Mouse (Mus musculus): ENCODE results near the gene Igsf8. TPM values are rescaled to one million over a fixed set of nuclear protein-coding genes. Genes with fewer than 3 reads are reported as not detected.
A peak's percentile ranks its signal among the peaks of the same experiment; 100 is the strongest.

Gene Igsf8
- polyA plus RNA-seq, 1 experiment: 25.4 TPM

DNA sequence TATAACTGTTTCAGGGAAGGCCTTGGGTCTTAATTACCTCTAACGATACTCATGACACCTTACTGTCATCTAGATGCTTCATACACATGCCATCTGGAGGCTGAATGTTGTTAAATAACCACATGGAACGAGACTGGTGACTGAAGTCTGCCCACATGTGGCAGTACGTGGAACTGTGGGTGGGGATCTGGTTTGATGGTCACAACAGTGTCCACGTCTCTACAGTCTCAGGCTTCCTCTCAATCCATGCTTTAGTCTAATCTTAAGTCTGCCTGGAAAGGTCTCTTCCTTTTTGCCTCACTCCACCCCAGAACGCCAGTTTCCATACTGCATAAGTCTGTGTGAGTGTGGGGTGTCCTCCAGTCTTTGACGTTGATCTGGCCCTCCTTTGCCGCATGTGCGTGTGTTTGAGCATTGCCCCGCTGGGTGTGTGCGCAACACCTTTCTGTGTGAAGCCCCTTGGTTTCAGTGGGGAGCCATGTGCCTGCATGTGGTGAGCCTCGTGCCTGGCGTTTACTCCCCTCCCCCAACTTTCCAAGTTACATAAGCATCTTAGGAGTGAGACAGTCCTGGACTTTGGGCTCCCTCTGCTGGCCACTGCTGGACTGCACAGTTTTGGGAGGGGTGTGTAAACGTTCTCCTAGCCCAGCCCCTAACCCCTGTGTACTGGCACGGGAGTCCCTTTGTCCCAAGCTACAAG is 48.4 kb downstream of the Igsf8 start:
- peaks cover 12% of the 10 kb centered on the region for H3K4me1 ChIP-seq (ENCODE audit: control insufficient read depth, insufficient read depth, low read length)
- under 1% methylated on average over 14 of the region's 14 CpGs for WGBS
- H3K27ac ChIP-seq (ENCODE audit: control insufficient read depth, insufficient read depth, low read depth, low read length, poor library complexity): peak overlapping the region; percentile 35
- TF ChIP-seq POLR2A (IDR thresholded peaks at IDR 0.05; ENCODE audit: borderline replicate concordance, control insufficient read depth, low read depth, low read length) (no peak), CTCF (IDR thresholded peaks at IDR 0.05; ENCODE audit: control insufficient read depth, insufficient read depth, low read length) (peak; percentile 90)
- H3K4me3 ChIP-seq (replicated peaks; ENCODE audit: control insufficient read depth, low read depth, low read length): peak overlapping the region; percentile 51

DNA sequence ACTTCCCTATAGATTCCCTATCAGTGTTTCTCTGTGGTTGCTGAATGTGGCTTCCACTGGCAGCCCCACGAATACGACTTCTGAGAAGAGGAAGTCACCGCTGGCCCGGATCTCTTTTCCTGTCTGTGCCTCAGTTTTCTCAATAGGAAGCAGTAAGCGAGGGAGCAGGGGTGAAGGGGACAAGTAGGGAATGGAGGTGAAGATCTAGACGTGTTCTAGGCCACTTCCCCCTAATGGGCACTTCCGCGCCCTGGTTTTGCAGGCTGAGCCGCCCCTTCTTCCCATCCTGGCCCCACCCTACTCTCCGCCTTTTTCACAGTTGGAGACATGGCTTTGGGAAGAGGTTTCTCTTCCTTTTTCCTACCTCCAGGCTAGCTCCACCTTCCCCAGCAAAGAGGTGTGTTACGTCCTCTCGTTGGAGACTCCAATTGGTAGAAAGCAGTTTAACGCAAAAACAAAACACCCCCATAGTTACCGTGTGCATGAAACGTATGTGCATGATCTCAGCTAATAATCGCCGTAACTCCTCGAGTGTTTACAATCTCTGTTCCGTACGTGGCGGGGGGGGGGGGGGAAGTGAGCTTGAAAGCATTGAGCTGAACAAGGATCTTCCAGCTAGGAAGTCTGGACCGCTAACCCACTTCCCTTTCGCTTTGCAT is 49.9 kb downstream of the Igsf8 start:
- H3K4me1 ChIP-seq (ENCODE audit: control insufficient read depth, insufficient read depth, low read length): peaks cover 7% of the 10 kb centered on the region; the same call in 1 of the 2 replicates
- peak overlapping the region; percentile 83 for H3K27ac ChIP-seq (ENCODE audit: control insufficient read depth, insufficient read depth, low read depth, low read length, poor library complexity)
- peak overlapping the region; percentile 87 for H3K4me3 ChIP-seq (replicated peaks; ENCODE audit: control insufficient read depth, low read depth, low read length)
- TF ChIP-seq POLR2A (IDR thresholded peaks at IDR 0.05; ENCODE audit: borderline replicate concordance, control insufficient read depth, low read depth, low read length) (no peak), CTCF (IDR thresholded peaks at IDR 0.05; ENCODE audit: control insufficient read depth, insufficient read depth, low read length) (0 out of 2 replicates have a peak, but pooled peaks have one; percentile 5)
- WGBS: 0% methylated on average over 23 of the region's 23 CpGs

DNA sequence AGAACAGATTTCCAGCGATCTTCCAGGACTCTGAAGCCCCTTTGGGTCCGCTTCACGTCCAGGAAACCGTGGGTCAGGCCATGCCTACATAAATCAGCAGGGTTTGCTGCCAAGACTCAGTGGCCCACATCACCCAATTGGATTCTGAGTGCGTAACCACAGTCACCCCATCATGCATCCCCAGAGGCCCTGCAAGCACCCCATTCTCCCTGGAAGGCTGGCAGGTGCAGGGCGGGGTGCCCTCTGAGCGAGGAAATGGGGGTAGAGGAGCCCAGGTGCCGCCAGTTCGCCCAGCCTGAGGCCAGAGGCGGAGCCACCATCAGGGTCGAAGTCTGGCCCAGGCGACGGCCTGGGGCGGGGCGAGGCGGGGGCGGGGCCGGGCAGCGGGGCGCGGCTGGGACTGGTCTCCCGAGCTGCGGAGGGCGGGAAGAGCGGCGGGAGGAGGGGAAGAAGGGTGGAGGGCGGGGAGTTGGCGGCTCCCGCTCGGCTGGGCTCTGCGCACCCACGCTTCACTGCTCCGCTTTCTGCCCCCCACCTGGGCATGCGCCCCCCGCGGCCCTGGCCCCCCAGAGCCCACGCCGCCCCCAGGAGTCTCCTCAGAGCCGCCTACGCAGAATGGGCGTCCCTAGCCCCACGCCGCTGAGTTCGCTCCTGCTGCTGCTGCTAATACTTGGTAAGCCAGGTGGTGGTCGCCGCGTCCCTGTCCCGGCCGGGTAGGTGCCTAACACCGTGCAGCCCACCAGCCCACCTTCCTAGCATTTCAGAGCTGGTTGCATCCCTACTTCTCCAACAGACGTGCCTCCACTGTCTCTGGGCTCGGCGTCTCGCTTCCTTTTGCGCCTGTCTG is 50.7 kb downstream of the Igsf8 start:
- TF ChIP-seq CTCF (IDR thresholded peaks at IDR 0.05; ENCODE audit: control insufficient read depth, insufficient read depth, low read length) (no peak), POLR2A (IDR thresholded peaks at IDR 0.05; ENCODE audit: borderline replicate concordance, control insufficient read depth, low read depth, low read length) (peak; percentile 75; the same call in 1 of the 2 replicates)
- Histone ChIP-seq H3K27ac (ENCODE audit: control insufficient read depth, insufficient read depth, low read depth, low read length, poor library complexity) (peak overlapping the region; percentile 83), H3K4me3 (replicated peaks; ENCODE audit: control insufficient read depth, low read depth, low read length) (peak overlapping the region; percentile 87), H3K4me1 (ENCODE audit: control insufficient read depth, insufficient read depth, low read length) (peaks cover 5% of the 10 kb centered on the region; the same call in 1 of the 2 replicates)
- WGBS: under 1% methylated on average over 51 of the region's 55 CpGs

DNA sequence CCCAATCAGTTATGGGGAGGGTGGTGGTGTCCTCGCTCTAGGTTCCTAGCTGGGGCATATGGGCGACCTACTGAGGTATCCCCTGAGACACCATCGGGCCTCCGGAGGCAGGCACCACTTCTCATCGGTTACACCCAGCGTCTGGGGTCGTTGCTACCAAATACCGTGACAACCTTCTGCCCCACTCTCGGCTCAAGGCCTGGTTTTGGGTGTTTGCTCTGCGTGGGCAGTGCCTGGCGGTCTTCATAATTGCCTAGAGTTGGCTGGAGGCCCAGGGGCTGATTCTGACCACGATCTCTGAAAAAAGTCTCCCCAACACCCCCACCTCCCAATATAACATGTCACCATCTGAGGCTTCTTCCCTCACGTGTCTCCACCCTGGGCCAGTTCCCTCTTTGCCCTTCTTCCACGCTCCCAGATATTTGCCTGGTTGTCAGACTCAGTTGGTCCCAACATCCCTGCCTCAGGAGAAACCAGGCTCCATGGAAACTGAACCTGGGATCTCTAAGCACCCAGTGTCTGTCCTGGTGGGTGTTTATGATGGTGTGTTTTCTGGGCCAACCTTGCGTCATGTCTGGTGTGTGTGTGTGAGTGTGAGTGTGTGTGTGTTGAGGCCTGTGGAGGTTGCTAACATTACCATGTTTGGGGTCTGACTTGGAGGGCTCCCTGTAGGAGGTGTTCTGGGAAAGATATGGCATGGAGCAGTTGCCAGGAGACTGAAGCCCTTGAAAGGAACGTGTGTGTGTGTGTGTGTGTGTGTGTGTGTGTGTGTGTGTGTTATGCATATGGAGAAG is 51.5 kb downstream of the Igsf8 start:
- peak overlapping the region; percentile 62; the same call in 1 of the 2 replicates for H3K27ac ChIP-seq (ENCODE audit: control insufficient read depth, insufficient read depth, low read depth, low read length, poor library complexity)

DNA sequence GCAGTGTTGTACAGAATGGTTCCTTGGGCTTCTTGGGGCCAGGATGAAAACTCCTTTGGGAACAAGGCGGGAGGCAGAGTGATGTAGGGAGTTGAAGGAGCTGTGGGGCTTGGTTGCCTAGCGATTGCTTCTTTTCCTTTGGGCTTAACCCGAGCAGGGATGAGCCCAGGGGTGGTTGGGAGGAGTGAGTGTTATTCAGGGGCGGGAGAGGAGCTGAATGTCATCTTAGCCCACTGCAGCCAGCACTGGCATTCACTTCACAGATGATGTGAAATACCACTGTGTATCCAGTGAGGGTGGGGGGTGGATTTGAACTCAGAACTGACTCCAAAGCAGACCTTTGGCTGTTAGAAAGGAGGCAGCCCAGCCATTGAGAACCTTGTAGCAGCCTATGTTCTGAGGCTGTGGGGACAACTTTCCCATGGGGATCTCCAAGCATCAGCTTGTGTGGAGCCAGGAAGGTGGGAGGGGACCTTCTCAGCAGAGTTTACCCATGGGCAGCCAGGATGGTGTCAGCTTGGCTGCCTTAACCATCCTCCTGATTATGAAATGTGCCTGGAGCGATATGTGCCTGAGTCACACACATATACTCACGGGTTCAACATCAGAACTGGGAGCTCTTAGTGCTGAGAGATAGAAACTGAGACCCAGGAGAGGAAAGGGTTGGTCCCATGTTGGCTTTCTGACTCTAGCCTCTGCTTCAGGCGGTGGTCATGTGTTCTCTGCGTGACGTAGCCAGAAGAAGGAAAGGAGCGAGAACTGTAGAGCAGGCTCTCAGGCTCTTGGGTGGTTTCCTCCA is 52.4 kb downstream of the Igsf8 start:
- Histone ChIP-seq H3K4me1 (ENCODE audit: control insufficient read depth, insufficient read depth, low read length) (peaks cover 3% of the 10 kb centered on the region; the same call in 1 of the 2 replicates), H3K27ac (ENCODE audit: control insufficient read depth, insufficient read depth, low read depth, low read length, poor library complexity) (no peak overlapping the region), H3K4me3 (replicated peaks; ENCODE audit: control insufficient read depth, low read depth, low read length) (no peak overlapping the region)
- no peak for TF ChIP-seq POLR2A (IDR thresholded peaks at IDR 0.05; ENCODE audit: borderline replicate concordance, control insufficient read depth, low read depth, low read length)
- no peak for TF ChIP-seq CTCF (IDR thresholded peaks at IDR 0.05; ENCODE audit: control insufficient read depth, insufficient read depth, low read length)
- WGBS: 78% methylated on average over 10 of the region's 10 CpGs

More for the DNA sequence above, 51.5 kb downstream of the Igsf8 start:
- WGBS: 7% methylated on average over 16 of the region's 16 CpGs
- Histone ChIP-seq H3K4me3 (replicated peaks; ENCODE audit: control insufficient read depth, low read depth, low read length) (peak overlapping the region; percentile 87), H3K4me1 (ENCODE audit: control insufficient read depth, insufficient read depth, low read length) (peaks cover 3% of the 10 kb centered on the region; the same call in 1 of the 2 replicates)
- TF ChIP-seq POLR2A (IDR thresholded peaks at IDR 0.05; ENCODE audit: borderline replicate concordance, control insufficient read depth, low read depth, low read length) (no peak), CTCF (IDR thresholded peaks at IDR 0.05; ENCODE audit: control insufficient read depth, insufficient read depth, low read length) (no peak)

DNA sequence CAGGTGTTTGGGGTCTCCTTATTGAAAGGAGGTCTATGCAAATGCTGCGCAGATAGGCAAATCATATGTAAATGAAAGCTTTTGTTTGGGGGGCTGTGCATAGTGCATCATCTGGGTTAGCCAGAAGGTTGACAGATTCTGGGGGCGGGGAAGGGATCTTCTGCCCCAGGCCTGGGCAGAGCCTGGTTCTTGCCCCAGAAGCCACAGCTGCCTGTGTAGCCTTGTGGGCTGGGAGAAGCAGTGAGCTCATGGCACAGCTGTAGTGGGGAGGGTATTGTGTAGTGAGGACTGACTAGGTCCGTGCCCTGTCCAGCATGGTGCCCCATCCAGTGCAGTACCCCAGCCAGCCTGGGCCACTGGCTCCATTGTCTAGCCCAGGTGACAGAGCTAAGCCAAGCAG is 53.5 kb downstream of the Igsf8 start:
- Histone ChIP-seq H3K27ac (ENCODE audit: control insufficient read depth, insufficient read depth, low read depth, low read length, poor library complexity) (no peak overlapping the region), H3K4me3 (replicated peaks; ENCODE audit: control insufficient read depth, low read depth, low read length) (no peak overlapping the region), H3K4me1 (ENCODE audit: control insufficient read depth, insufficient read depth, low read length) (peaks cover 3% of the 10 kb centered on the region; the same call in 1 of the 2 replicates)
- WGBS: 89% methylated on average over 3 of the region's 3 CpGs
- no peak for TF ChIP-seq CTCF (IDR thresholded peaks at IDR 0.05; ENCODE audit: control insufficient read depth, insufficient read depth, low read length)
- no peak for TF ChIP-seq POLR2A (IDR thresholded peaks at IDR 0.05; ENCODE audit: borderline replicate concordance, control insufficient read depth, low read depth, low read length)

DNA sequence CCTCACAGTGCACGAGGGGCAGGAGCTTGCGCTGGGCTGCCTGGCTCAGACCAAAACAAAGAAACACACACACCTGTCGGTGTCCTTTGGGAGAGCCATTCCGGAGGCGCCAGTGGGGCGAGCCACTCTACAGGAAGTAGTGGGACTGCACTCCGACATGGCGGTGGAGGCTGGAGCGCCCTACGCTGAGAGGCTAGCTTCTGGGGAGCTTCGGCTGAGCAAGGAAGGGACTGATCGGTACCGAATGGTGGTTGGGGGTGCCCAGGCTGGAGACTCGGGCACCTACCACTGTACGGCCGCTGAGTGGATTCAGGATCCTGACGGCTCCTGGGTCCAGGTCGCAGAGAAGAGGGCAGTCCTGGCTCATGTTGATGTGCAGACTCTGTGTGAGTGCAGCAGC is 56.0 kb downstream of the Igsf8 start:
- Histone ChIP-seq H3K4me1 (ENCODE audit: control insufficient read depth, insufficient read depth, low read length) (peaks cover 3% of the 10 kb centered on the region; the same call in 1 of the 2 replicates), H3K4me3 (replicated peaks; ENCODE audit: control insufficient read depth, low read depth, low read length) (no peak overlapping the region), H3K27ac (ENCODE audit: control insufficient read depth, insufficient read depth, low read depth, low read length, poor library complexity) (no peak overlapping the region)
- TF ChIP-seq POLR2A (IDR thresholded peaks at IDR 0.05; ENCODE audit: borderline replicate concordance, control insufficient read depth, low read depth, low read length) (no peak), CTCF (IDR thresholded peaks at IDR 0.05; ENCODE audit: control insufficient read depth, insufficient read depth, low read length) (no peak)
- 88% methylated on average over 18 of the region's 18 CpGs for WGBS
